Mouse (Mus musculus) kidney, embryonic 16.5 days (tissue): ENCODE results near the gene Gmeb1. TPM values are rescaled to one million over a fixed set of nuclear protein-coding genes. Genes with fewer than 3 reads are reported as not detected.
"Not testable (repeated sequence)": the region's sequence is repeated elsewhere in the genome, so short reads cannot be mapped to it uniquely, and the experiment has no call there.

Source experiments
- ATAC-seq: fragments of 200-750 bp; cut with Nextera tagmentation; 2 replicates; pipeline ENCODE4 v1.8.0; 2017; ENCODE audit warnings: moderate TSS enrichment; ENCODE audit not compliant: low FRiP score, low TSS enrichment
- H3K27ac ChIP-seq: fragments of 300-500 bp; sonication (generic); 2 replicates; pipeline ENCODE4 v1.5.1; 2014; ENCODE audit warnings: low read length
- H3K27me3 ChIP-seq: fragments of 300-500 bp; sonication (generic); 2 replicates; pipeline ENCODE4 v1.6.1; 2014; ENCODE audit warnings: low read length, control low read depth, mixed read lengths; ENCODE audit not compliant: insufficient read depth
- H3K36me3 ChIP-seq: fragments of 300-500 bp; sonication (generic); 2 replicates; pipeline ENCODE4 v1.6.1; 2014; ENCODE audit warnings: low read length, control low read depth, mixed read lengths; ENCODE audit not compliant: insufficient read depth
- H3K4me1 ChIP-seq: fragments of 300-500 bp; sonication (generic); 2 replicates; pipeline ENCODE4 v1.6.1; 2014; ENCODE audit warnings: low read length, control low read depth, mixed read lengths; ENCODE audit not compliant: insufficient read depth
- H3K4me2 ChIP-seq: fragments of 300-500 bp; sonication (generic); replicated peaks from 2 replicates; pipeline ENCODE4 v1.6.1; 2014; ENCODE audit warnings: low read depth, low read length
- H3K4me3 ChIP-seq: fragments of 300-500 bp; sonication (generic); 2 replicates; pipeline ENCODE4 v1.5.1; 2014; ENCODE audit warnings: mild to moderate bottlenecking, low read length
- H3K9ac ChIP-seq: fragments of 300-500 bp; sonication (generic); replicated peaks from 2 replicates; pipeline ENCODE4 v1.6.1; 2014; ENCODE audit warnings: low read length
- H3K9me3 ChIP-seq: fragments of 300-500 bp; sonication (generic); 2 replicates; pipeline ENCODE4 v1.6.1; 2016; ENCODE audit warnings: low read length, control low read depth
- WGBS: fragments of 180-500 bp; shearing (Covaris S2); extraction: QIAGEN DNeasy Blood & Tissue Kit; methylation state at CpG from one replicate; pipeline ENCODE4 v1.1.7; 2014; 5-methylcytosine and 5-hydroxymethylcytosine counted together
- polyA plus RNA-seq: library from polyadenylated mRNA; unstranded; fragments of >200 nt; fragmentation: Nextera tagmentation; extraction: Ambion mirVana; gene quantifications from 2 replicates; pipeline ENCODE4 v1.2.1, GENCODE M21; 2015

The Gmeb1 gene
- polyA plus RNA-seq = 39.3 and 45.1 TPM in 2 replicates

GRCm38 (mm10) chr4:132261514-132262357 is at the start of gene Gmeb1:
TSS of gene Gmeb1 (minus strand) at chr4:132261602.
- Histone ChIP-seq H3K27me3 (no peaks in the 10 kb centered on the region), H3K9me3 (no peaks in the 10 kb centered on the region), H3K27ac (peak within 1 kb of the TSS; percentile 98), H3K4me1 (peaks cover 20% of the 10 kb centered on the region), H3K9ac (peak within 1 kb of the TSS; percentile 99), H3K36me3 (no peaks in the 10 kb centered on the region), H3K4me2 (peak within 1 kb of the TSS; percentile 76), H3K4me3 (peak within 1 kb of the TSS; percentile 84)
- ATAC-seq = peak; percentile 92
- WGBS = 16% methylated on average over 37 of the region's 49 CpGs

DNA sequence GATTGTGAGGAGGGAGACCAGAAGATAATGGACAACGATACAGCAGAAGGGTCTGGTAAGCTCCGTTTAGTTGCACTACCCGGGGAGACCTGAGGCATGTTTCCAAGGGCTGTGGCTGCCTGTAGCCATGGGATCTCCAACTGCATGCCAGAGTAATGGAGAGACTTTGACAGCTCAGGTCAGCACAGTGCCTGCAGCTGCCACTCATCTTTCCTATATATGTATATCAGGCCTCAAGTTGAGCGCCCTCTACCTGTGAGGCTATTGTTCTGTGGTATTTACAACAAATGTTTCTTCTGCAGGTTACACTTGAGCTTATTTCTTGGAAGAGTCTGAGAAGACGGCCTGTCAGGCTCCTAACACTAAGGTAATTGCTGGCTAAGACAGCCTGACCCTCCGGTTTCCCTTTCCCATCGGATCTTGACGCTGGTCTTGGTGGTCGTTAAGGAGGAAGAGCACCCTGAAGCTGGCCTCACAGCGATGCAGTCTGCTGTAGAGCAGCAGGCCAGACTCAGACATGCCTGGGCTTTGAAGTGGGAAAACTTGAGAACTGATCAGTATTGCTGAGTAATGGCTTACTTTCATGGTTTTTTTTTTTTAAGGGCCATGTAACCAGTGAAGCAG is 48.6 kb upstream of the Gmeb1 start:
- WGBS = 28% methylated on average over 10 of the region's 10 CpGs
- no peaks in the 10 kb centered on the region for H3K27me3 ChIP-seq
- peaks cover 34% of the 10 kb centered on the region for H3K36me3 ChIP-seq
- H3K9ac ChIP-seq = peak overlapping the region; percentile 84
- peak overlapping the region; percentile 73 for H3K4me2 ChIP-seq
- no peak for ATAC-seq
- H3K27ac ChIP-seq = peak overlapping the region; percentile 81; the same call in 1 of the 2 replicates
- peak overlapping the region; percentile 67 for H3K4me3 ChIP-seq
- H3K4me1 ChIP-seq = peaks cover 5% of the 10 kb centered on the region
- no peaks in the 10 kb centered on the region for H3K9me3 ChIP-seq

DNA sequence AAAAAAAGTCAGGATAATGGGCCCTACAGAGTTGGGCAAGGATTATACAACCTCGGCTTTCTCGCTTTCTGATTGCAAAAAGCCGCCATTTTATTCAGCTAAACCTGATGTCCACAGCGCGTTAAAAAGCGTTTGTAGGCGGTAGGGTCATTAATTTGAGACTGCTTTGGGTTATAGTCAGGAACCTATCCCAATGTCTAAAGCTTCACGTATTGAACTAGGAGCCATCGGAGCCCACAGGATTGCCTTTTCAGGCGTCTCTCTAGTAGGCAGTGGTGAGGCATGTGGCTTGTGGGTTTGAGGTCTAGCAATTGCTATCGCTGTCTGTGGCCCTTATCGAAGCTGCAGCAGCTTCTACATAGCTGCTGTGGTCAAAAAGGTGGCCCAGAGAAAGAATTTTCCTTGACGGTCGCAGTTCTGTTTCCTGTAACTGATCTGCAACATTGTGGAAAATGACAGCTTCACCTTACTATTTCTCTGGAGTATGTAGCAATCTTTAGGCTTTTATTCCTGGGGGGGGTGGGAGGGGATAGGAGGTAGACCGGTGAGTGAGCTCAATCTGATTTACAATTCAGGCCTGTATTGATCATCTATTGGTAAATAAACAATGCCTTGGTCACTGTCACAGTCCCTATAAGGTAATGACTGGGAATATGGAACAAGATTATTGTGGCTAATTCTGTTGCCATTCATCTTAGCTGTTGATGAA is 47.9 kb upstream of the Gmeb1 start:
- peak overlapping the region; percentile 84 for H3K9ac ChIP-seq
- peaks cover 34% of the 10 kb centered on the region for H3K36me3 ChIP-seq
- under 1% methylated on average over 15 of the region's 15 CpGs for WGBS
- ATAC-seq = no peak
- H3K4me3 ChIP-seq = peak overlapping the region; percentile 67
- H3K27me3 ChIP-seq = no peaks in the 10 kb centered on the region
- H3K4me1 ChIP-seq = peaks cover 5% of the 10 kb centered on the region
- H3K27ac ChIP-seq = peak overlapping the region; percentile 81
- no peaks in the 10 kb centered on the region for H3K9me3 ChIP-seq
- peak overlapping the region; percentile 73 for H3K4me2 ChIP-seq

GRCm38 (mm10) chr4:132308437-132309139 is 47.2 kb upstream of the Gmeb1 start:
- H3K4me3 ChIP-seq = peak overlapping the region; percentile 67
- H3K9ac ChIP-seq = peak overlapping the region; percentile 84
- peaks cover 5% of the 10 kb centered on the region for H3K4me1 ChIP-seq
- ATAC-seq = peak; percentile 91
- H3K27me3 ChIP-seq = no peaks in the 10 kb centered on the region
- peak overlapping the region; percentile 81 for H3K27ac ChIP-seq
- peak overlapping the region; percentile 73 for H3K4me2 ChIP-seq
- H3K9me3 ChIP-seq = no peaks in the 10 kb centered on the region
- under 1% methylated on average over 41 of the region's 41 CpGs for WGBS
- H3K36me3 ChIP-seq = peaks cover 29% of the 10 kb centered on the region

DNA sequence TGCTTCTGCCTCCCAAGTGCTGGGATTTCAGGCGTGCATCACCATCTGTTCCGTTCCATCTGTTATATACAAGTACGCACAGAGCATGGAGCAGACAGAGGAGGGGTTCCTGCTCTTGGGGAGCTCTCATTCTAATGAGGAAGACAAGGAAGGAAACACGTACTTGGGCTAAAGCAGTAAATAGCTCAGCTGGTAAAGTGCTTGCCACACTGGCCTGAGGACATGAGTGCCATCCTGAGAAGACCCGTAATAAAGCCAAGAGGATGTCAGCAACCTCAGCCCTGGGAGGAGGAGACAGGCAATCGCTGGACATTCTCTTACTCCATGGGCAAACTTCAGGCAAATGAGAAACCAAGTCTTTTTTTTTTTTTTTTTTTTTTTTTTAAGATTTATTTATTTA is 44.6 kb upstream of the Gmeb1 start:
- Histone ChIP-seq H3K4me1 (peaks cover 13% of the 10 kb centered on the region), H3K9me3 (no peaks in the 10 kb centered on the region), H3K9ac (0 out of 2 replicates have a peak overlapping the region, but pooled peaks have one; percentile 10), H3K4me3 (no peak overlapping the region), H3K27ac (no peak overlapping the region), H3K4me2 (no peak overlapping the region), H3K36me3 (peaks cover 12% of the 10 kb centered on the region), H3K27me3 (no peaks in the 10 kb centered on the region)
- 75% methylated on average over 6 of the region's 6 CpGs for WGBS
- no peak for ATAC-seq

DNA sequence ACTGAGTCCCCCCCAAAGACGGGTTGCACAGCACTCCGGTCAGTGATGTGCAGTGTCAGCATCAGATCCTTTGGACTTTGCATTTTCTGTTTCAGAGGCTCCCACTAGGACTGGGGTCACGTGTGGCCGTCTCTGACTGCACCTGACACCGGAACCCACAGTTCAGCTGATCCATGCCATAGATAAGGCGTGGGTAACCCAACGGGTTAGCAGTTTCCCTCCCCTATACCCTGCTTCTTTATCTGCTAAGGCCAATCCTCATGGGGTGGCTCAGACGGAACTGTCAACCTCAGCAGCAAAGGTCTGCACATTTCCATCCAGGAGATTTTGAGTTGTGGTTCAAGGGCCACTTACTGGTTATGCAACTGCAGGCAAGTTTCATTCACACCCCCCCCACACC is 43.9 kb upstream of the Gmeb1 start:
- H3K4me3 ChIP-seq = no peak overlapping the region
- ATAC-seq = no peak
- H3K9me3 ChIP-seq = no peaks in the 10 kb centered on the region
- no peak overlapping the region for H3K4me2 ChIP-seq
- H3K36me3 ChIP-seq = peaks cover 5% of the 10 kb centered on the region
- H3K9ac ChIP-seq = no peak overlapping the region
- peaks cover 11% of the 10 kb centered on the region for H3K4me1 ChIP-seq
- H3K27me3 ChIP-seq = no peaks in the 10 kb centered on the region
- no peak overlapping the region for H3K27ac ChIP-seq
- 82% methylated on average over 8 of the region's 8 CpGs for WGBS

GRCm38 (mm10) chr4:132303484-132303883 is 42.1 kb upstream of the Gmeb1 start:
- not testable (repeated sequence) for H3K9me3 ChIP-seq, H3K4me1 ChIP-seq, H3K36me3 ChIP-seq, ATAC-seq, H3K27ac ChIP-seq, H3K27me3 ChIP-seq
- Histone ChIP-seq H3K4me3 (peak overlapping the region; percentile 56), H3K9ac (peak overlapping the region; percentile 68; the same call in 1 of the 2 replicates), H3K4me2 (peak overlapping the region; percentile 74)
- 38% methylated on average over 6 of the region's 6 CpGs for WGBS

- Histone ChIP-seq H3K4me2 (peak within 1 kb of the TSS; percentile 74), H3K36me3 (no peaks in the 10 kb centered on the region), H3K27ac (0 out of 2 replicates have a peak within 1 kb of the TSS, but pooled peaks have one; percentile 21), H3K9ac (peak within 1 kb of the TSS; percentile 68), H3K4me1 (peaks cover 8% of the 10 kb centered on the region), H3K9me3 (no peaks in the 10 kb centered on the region), H3K4me3 (peak within 1 kb of the TSS; percentile 56), H3K27me3 (no peaks in the 10 kb centered on the region)
- ATAC-seq = peak; percentile 81
- 1% methylated on average over 31 of the region's 31 CpGs for WGBS
Observed at GRCm38 (mm10) chr4:132302939-132303479, 41.6 kb upstream of the Gmeb1 start, which contains the start of gene Rab42. TSS of gene Rab42 (minus strand) at chr4:132303385.
